Mouse (Mus musculus) erythroblast, embryonic 14.5 days (primary cell): ENCODE results near the gene Ccr9.

Experiments
- GATA1 ChIP-seq: IDR thresholded peaks from 2 replicates; pipeline ENCODE4 v1.6.1; 2012; ENCODE audit warnings: low read length, inconsistent platforms, mixed read lengths
- TAL1 ChIP-seq: IDR thresholded peaks from 3 replicates; pipeline ENCODE4 v1.6.1; 2012; ENCODE audit warnings: low read length, inconsistent platforms, mixed read lengths

GRCm38 (mm10) chr9:123796174-123796573 is 117.9 kb downstream of the Ccr9 start:
- TF ChIP-seq TAL1 (no peak), GATA1 (no peak)
